Mouse (Mus musculus) left cerebral cortex, adult 2 months (tissue): ENCODE data around the gene Lef1. TPM values are rescaled to one million over a fixed set of nuclear protein-coding genes. Genes with fewer than 3 reads are reported as not detected.

Source experiments
- DNase-seq, 2 experiments: peaks; one replicate each; pipeline ENCODE4 v3.0.0; 2021 to 2022; ENCODE audit warnings: low spot score in 2 of 2, mixed read lengths in 1 of 2; ENCODE audit errors: extremely low spot score in 1 of 2
- H3K27ac ChIP-seq: fragments of 200-600 bp; 2 replicates; pipeline ENCODE4 v1.8.1; 2022
- H3K4me3 ChIP-seq: fragments of 200-600 bp; 2 replicates; pipeline ENCODE4 v1.8.1; 2022
- CTCF ChIP-seq: fragments of 200-600 bp; IDR thresholded peaks from 2 replicates; pipeline ENCODE4 v1.8.1; 2022; ENCODE audit warnings: antibody characterized with exemption, mild to moderate bottlenecking, moderate library complexity
- intact Hi-C: fragments of 180-260 bp; cut with DNase I; formaldehyde crosslinking; loops from one replicate; pipeline ENCODE4 v1.15.1; 2025
- total RNA-seq, 2 experiments: library from RNA; stranded (reverse); gene quantifications; 2 replicates each; pipeline ENCODE4 v1.2.3; 2021

The Lef1 gene
- total RNA-seq, 2 experiments from 2014 or later = 5.5 to 7.9 TPM

- DNase-seq = no peak
- Histone ChIP-seq H3K27ac (no peak overlapping the region), H3K4me3 (no peak overlapping the region)
- intact Hi-C loops = no loop called here
- TF ChIP-seq CTCF = no peak
Observed at GRCm38 (mm10) chr3:131126438-131126837, 16.2 kb downstream of the Lef1 start.

DNA sequence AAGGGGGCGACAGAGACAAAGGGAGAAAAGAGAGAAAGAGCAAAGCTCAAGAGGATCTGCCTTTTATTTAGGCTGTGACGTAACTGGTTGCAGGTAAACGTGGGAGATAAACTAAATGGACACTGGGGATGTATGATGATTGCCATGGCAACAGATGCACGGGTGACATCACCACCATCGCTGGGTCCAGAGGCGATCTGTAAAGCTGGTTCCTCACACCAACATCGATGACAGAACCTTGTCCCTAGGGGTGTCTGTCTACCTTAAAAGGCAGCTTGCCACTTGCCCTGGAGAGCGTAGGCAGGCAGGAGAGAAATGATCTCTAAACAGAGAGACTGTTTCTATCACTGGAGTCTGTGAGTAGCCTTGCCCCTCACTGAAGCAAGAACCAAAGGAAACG is 23.7 kb downstream of the Lef1 start:
- no peak overlapping the region for H3K27ac ChIP-seq
- no peak for DNase-seq
- no peak for TF ChIP-seq CTCF
- intact Hi-C loops = no loop called here
- no peak overlapping the region for H3K4me3 ChIP-seq

DNA sequence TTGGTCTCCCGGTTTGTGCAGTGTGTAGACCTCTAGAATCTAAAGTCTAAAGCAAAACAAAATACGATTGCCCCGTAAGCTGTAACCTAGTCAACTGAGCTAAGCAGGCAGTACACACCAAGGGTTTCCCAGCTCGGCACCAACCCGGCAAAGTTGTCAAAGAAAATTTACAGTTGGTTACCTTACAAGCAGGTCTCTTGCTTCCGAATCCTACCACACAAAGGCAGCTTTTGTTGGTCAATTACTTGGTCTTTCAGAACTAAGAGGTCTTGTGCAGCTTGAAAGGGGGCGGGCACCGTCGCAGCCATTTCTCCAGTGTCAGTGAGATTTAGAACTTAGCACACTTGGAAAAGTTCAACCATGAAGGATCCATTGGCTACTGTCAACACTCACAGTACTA is 25.2 kb downstream of the Lef1 start:
- no peak for DNase-seq
- H3K4me3 ChIP-seq = no peak overlapping the region
- H3K27ac ChIP-seq = no peak overlapping the region
- intact Hi-C loops = no loop called here
- no peak for TF ChIP-seq CTCF

- TF ChIP-seq CTCF = no peak
- Histone ChIP-seq H3K4me3 (no peak overlapping the region), H3K27ac (no peak overlapping the region)
- no peak for DNase-seq
- intact Hi-C loops = no loop called here
Observed at GRCm38 (mm10) chr3:131136455-131136854, 26.2 kb downstream of the Lef1 start.

GRCm38 (mm10) chr3:131137119-131137781 is 27.0 kb downstream of the Lef1 start:
- intact Hi-C loops = no loop called here
- H3K27ac ChIP-seq = no peak overlapping the region
- H3K4me3 ChIP-seq = no peak overlapping the region
- TF ChIP-seq CTCF = no peak
- no peak for DNase-seq

- H3K4me3 ChIP-seq = no peak overlapping the region
- TF ChIP-seq CTCF = no peak
- no peak overlapping the region for H3K27ac ChIP-seq
- intact Hi-C loops = no loop called here
- DNase-seq = no peak
Observed at GRCm38 (mm10) chr3:131138224-131138623, 28.0 kb downstream of the Lef1 start.

GRCm38 (mm10) chr3:131138797-131139196 is 28.5 kb downstream of the Lef1 start:
- no peak for DNase-seq
- intact Hi-C loops = no loop called here
- TF ChIP-seq CTCF = no peak
- no peak overlapping the region for H3K27ac ChIP-seq
- no peak overlapping the region for H3K4me3 ChIP-seq

- intact Hi-C loops = no loop called here
- no peak overlapping the region for H3K27ac ChIP-seq
- no peak for TF ChIP-seq CTCF
- no peak for DNase-seq
- no peak overlapping the region for H3K4me3 ChIP-seq
Observed at GRCm38 (mm10) chr3:131139345-131140090, 29.2 kb downstream of the Lef1 start.

DNA sequence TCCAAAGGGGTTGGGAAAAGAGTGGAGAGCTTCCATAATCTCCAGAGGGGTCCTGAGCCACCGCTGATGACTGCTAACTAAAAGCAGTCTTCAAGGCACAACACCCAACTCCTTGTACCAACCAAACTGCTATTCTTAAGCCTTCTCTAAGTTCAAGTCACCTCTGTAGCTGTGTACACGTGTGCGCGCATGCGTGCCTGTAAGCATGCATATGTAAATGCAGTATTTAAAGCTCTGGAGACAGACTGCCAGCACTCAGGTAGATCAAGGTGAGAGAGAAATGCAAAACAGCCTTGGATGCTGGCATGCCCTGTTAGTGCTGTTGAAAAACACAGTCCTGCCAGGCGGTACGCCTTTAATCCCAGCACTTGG is 29.8 kb downstream of the Lef1 start:
- Histone ChIP-seq H3K27ac (no peak overlapping the region), H3K4me3 (no peak overlapping the region)
- DNase-seq = no peak
- TF ChIP-seq CTCF = no peak
- intact Hi-C loops = no loop called here

DNA sequence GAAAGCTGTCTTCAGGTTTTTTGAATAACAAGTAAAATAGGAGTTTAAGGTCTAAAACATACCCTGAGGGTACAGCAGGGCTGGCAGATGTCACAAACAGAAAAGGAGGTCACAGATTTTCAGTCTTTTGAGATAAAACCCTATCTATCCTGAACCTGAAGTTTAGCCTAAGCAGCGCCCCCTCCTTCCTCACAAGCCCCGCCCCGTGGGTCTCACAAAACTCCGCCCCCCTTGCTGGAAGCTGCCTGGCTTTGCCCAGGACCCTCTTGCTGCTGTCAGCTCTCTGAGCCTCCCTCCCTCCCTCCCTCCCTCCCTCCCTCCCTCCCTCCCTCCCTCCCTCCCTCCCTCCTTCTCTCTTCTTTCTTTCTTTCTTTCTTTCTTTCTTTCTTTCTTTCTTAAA is 31.3 kb downstream of the Lef1 start:
- no peak for TF ChIP-seq CTCF
- intact Hi-C loops = no loop called here
- H3K27ac ChIP-seq = no peak overlapping the region
- no peak for DNase-seq
- no peak overlapping the region for H3K4me3 ChIP-seq

DNA sequence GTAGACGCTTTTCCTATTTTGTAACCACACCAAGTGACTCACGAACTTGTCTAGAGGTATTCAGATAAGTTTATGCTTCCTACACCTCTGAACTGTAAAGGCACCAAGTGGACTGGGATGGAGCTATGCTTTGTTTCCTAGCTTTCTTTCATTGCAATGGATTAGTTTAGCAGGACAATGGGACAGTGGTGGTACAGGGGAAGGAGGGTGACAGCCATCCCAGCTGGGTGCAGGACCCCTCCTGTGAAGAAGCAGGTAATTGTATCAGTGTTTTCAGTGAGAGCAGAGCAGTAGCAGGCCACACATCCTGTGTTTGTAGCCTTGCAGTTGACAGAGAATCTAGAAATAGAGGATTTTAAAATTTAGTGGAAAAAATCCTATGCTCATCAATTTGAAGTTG is 34.0 kb downstream of the Lef1 start:
- H3K4me3 ChIP-seq = no peak overlapping the region
- H3K27ac ChIP-seq = no peak overlapping the region
- intact Hi-C loops = no loop called here
- TF ChIP-seq CTCF = no peak
- DNase-seq = no peak

- intact Hi-C loops = no loop called here
- no peak for TF ChIP-seq CTCF
Observed at GRCm38 (mm10) chr3:131152921-131153320, 42.6 kb downstream of the Lef1 start.

GRCm38 (mm10) chr3:131153896-131154295 is 43.6 kb downstream of the Lef1 start:
- no peak for TF ChIP-seq CTCF
- no peak for DNase-seq
- intact Hi-C loops = no loop called here
- Histone ChIP-seq H3K4me3 (no peak overlapping the region), H3K27ac (no peak overlapping the region)

More at GRCm38 (mm10) chr3:131152921-131153320, 42.6 kb downstream of the Lef1 start:
- H3K4me3 ChIP-seq = no peak overlapping the region
- no peak overlapping the region for H3K27ac ChIP-seq
- no peak for DNase-seq
